Mouse (Mus musculus) hindbrain, embryonic 16.5 days (tissue): ENCODE results near the gene Pla2g4a. TPM values are rescaled to one million over a fixed set of nuclear protein-coding genes. Genes with fewer than 3 reads are reported as not detected.
"Not testable (repeated sequence)": the region's sequence is repeated elsewhere in the genome, so short reads cannot be mapped to it uniquely, and the experiment has no call there.

Experiments
- ATAC-seq: fragments of 200-750 bp; cut with Nextera tagmentation; 2 replicates; pipeline ENCODE4 v1.8.0; 2017; ENCODE audit warnings: moderate TSS enrichment, moderate library complexity
- H3K27ac ChIP-seq: fragments of 300-500 bp; sonication (generic); 2 replicates; pipeline ENCODE4 v1.5.1; 2014; ENCODE audit warnings: low read depth, mild to moderate bottlenecking, control low read depth, low read length, moderate library complexity
- H3K27me3 ChIP-seq: fragments of 300-500 bp; sonication (generic); replicated peaks from 2 replicates; pipeline ENCODE4 v1.6.1; 2014; ENCODE audit warnings: low read length; ENCODE audit not compliant: control insufficient read depth, insufficient read depth
- H3K36me3 ChIP-seq: fragments of 300-500 bp; sonication (generic); 2 replicates; pipeline ENCODE4 v1.6.1; 2014; ENCODE audit warnings: mild to moderate bottlenecking, low read length, moderate library complexity, mixed read lengths; ENCODE audit not compliant: control insufficient read depth, insufficient read depth
- H3K4me1 ChIP-seq: fragments of 300-500 bp; sonication (generic); 2 replicates; pipeline ENCODE4 v1.6.1; 2014; ENCODE audit warnings: low read depth, low read length; ENCODE audit not compliant: control insufficient read depth, insufficient read depth
- H3K4me2 ChIP-seq: fragments of 300-500 bp; sonication (generic); 2 replicates; pipeline ENCODE4 v1.6.1; 2014; ENCODE audit warnings: mild to moderate bottlenecking, low read length, control low read depth, moderate library complexity
- H3K4me3 ChIP-seq: fragments of 300-500 bp; sonication (generic); 2 replicates; pipeline ENCODE4 v1.5.1; 2014; ENCODE audit warnings: mild to moderate bottlenecking, low read length, control low read depth, moderate library complexity
- H3K9ac ChIP-seq: fragments of 300-500 bp; sonication (generic); 2 replicates; pipeline ENCODE4 v1.6.1; 2014; ENCODE audit warnings: low read depth, mild to moderate bottlenecking, control low read depth, low read length, moderate library complexity
- H3K9me3 ChIP-seq: fragments of 300-500 bp; sonication (generic); 2 replicates; pipeline ENCODE4 v1.6.1; 2014; ENCODE audit warnings: mild to moderate bottlenecking, low read length, moderate library complexity; ENCODE audit not compliant: control insufficient read depth
- WGBS: fragments of 180-500 bp; shearing (Covaris S2); extraction: QIAGEN DNeasy Blood & Tissue Kit; methylation state at CpG from one replicate; pipeline ENCODE4 v1.1.7; 2014; 5-methylcytosine and 5-hydroxymethylcytosine counted together
- polyA plus RNA-seq: library from polyadenylated mRNA; unstranded; fragments of >200 nt; fragmentation: Nextera tagmentation; extraction: Ambion mirVana; gene quantifications from 2 replicates; pipeline ENCODE4 v1.2.1, GENCODE M21; 2015

The Pla2g4a gene
- polyA plus RNA-seq, 1 experiment from 2014 or later: 2.3 TPM

DNA sequence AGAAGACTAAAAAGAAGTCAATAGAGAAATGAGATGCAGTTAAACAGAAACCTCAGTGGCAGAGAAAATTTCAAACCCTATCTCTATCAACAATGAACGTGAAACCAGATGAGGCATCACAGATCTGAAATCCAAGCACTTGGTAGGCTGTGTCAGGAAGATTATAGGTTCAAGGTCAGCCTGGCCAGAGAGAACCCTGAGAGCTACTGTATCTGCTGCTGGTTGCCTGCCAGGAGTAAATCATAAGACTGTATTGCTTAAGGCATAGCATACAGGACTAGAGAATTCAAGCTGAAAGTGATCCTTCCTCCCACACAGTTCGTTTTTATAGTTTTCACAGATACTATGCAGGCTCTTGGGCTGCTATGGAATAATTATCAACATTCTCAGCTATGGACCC is 17.5 kb downstream of the Pla2g4a start:
- Histone ChIP-seq H3K9ac (no peak overlapping the region), H3K27ac (no peak overlapping the region), H3K4me3 (no peak overlapping the region), H3K27me3 (no peaks in the 10 kb centered on the region), H3K4me1 (no peaks in the 10 kb centered on the region), H3K9me3 (no peaks in the 10 kb centered on the region), H3K4me2 (no peak overlapping the region), H3K36me3 (no peaks in the 10 kb centered on the region)
- WGBS: 82% methylated on average over 2 of the region's 2 CpGs
- ATAC-seq: no peak

DNA sequence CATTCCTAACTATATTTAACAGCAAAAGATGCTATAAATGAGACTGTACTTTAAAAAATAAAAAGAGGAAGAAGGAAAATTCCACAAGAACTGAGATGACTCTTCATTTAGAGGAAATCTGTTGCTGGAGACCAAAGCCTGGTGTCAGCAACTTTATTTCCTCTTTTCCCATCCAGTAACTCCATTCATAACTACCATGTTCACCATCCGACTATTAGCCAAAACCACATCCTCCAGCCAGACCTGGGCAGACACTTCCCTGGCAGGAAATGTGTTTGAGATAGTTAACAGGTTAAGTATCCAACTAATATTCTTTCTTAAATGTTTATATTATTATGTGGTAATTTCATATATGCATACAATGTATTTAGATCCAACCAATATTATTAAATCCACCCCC is 20.8 kb downstream of the Pla2g4a start:
- Histone ChIP-seq H3K9me3 (no peaks in the 10 kb centered on the region), H3K27ac (no peak overlapping the region), H3K9ac (no peak overlapping the region), H3K4me2 (no peak overlapping the region), H3K4me3 (no peak overlapping the region), H3K4me1 (no peaks in the 10 kb centered on the region), H3K27me3 (no peaks in the 10 kb centered on the region), H3K36me3 (no peaks in the 10 kb centered on the region)
- 83% methylated on average over 1 of the region's 1 CpGs for WGBS
- no peak for ATAC-seq

DNA sequence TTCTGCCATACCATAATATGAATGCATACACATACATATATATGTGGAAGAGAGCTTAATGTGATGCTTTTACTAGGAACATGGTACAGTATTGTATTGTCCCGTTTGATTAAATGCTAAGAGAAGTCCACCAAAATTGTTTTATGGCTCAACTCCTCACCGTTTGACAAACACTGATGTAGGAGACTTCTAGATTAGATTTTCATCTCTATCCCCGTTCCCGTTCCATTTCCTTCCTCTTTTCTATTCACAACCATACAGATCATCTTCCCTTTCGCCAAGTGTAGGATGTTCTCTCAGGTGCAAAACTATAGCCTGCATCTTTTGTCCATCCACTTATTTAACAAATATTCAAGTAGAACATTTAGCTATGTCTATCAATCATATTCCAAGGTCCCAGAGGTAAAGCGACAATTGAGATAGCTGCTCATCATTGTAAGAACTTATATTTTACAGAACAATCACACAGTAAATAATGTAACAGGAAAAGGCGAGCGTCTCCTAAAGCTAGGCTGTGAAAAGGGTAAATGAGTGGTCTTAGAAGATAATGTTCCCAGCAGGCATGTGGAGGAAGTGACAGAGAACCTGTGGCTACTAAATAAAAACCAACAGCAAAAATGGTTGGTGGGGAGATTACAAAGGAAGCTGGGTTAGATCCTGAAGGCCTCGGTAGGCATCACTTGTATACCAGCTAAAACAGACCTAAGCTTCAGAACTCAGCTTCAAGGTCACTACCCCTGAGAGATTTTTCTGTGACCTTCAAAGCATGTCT is 21.6 kb downstream of the Pla2g4a start:
- WGBS: 91% methylated on average over 9 of the region's 9 CpGs
- no peak for ATAC-seq

GRCm38 (mm10) chr1:149937825-149938224 is 23.3 kb downstream of the Pla2g4a start:
- H3K9ac ChIP-seq: no peak overlapping the region
- ATAC-seq: no peak

More for the DNA sequence above, 21.6 kb downstream of the Pla2g4a start:
- no peaks in the 10 kb centered on the region for H3K4me1 ChIP-seq
- no peaks in the 10 kb centered on the region for H3K27me3 ChIP-seq
- no peaks in the 10 kb centered on the region for H3K36me3 ChIP-seq
- no peak overlapping the region for H3K4me3 ChIP-seq
- no peak overlapping the region for H3K27ac ChIP-seq
- H3K9ac ChIP-seq: no peak overlapping the region
- H3K9me3 ChIP-seq: no peaks in the 10 kb centered on the region
- no peak overlapping the region for H3K4me2 ChIP-seq

GRCm38 (mm10) chr1:149929140-149929539 is 31.9 kb downstream of the Pla2g4a start:
- Histone ChIP-seq H3K4me1 (no peaks in the 10 kb centered on the region), H3K9ac (no peak overlapping the region), H3K4me2 (no peak overlapping the region), H3K4me3 (no peak overlapping the region), H3K36me3 (no peaks in the 10 kb centered on the region), H3K9me3 (no peaks in the 10 kb centered on the region), H3K27me3 (no peaks in the 10 kb centered on the region), H3K27ac (no peak overlapping the region)
- WGBS: 77% methylated on average over 5 of the region's 5 CpGs
- no peak for ATAC-seq

More at GRCm38 (mm10) chr1:149937825-149938224, 23.3 kb downstream of the Pla2g4a start:
- Histone ChIP-seq H3K36me3 (no peaks in the 10 kb centered on the region), H3K4me2 (no peak overlapping the region), H3K27me3 (no peaks in the 10 kb centered on the region), H3K4me1 (no peaks in the 10 kb centered on the region), H3K27ac (no peak overlapping the region), H3K4me3 (no peak overlapping the region), H3K9me3 (no peaks in the 10 kb centered on the region)
- 87% methylated on average over 4 of the region's 4 CpGs for WGBS

GRCm38 (mm10) chr1:149923737-149924136 is 37.4 kb downstream of the Pla2g4a start:
- H3K9ac ChIP-seq, H3K9me3 ChIP-seq, H3K36me3 ChIP-seq, H3K27me3 ChIP-seq, ATAC-seq, H3K4me3 ChIP-seq, H3K4me2 ChIP-seq, H3K4me1 ChIP-seq, H3K27ac ChIP-seq: not testable (repeated sequence)
- 95% methylated on average over 1 of the region's 1 CpGs for WGBS

DNA sequence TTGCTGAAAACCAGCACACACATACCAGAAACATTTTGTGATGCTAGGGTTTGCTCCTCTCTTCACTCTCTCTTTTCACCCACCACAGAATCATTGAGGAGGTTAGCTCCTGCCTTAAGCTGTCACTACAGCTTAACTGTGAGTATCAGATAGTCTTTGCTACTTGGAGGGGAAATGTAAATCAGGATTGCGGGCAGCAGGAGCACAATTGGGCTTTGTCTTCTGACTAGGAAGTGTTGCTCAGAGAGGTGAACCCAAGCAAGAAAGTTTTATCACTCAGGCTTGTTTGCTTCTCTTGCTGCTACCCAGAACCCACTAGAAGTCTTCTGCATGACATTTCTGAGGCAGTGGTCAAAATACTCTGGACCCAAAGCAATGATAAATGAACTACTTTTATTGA is 38.9 kb downstream of the Pla2g4a start:
- H3K9me3 ChIP-seq: no peaks in the 10 kb centered on the region
- no peak for ATAC-seq
- H3K36me3 ChIP-seq: no peaks in the 10 kb centered on the region
- H3K27me3 ChIP-seq: no peaks in the 10 kb centered on the region
- WGBS: 46% methylated on average over 1 of the region's 1 CpGs
- H3K4me3 ChIP-seq: no peak overlapping the region
- H3K4me1 ChIP-seq: no peaks in the 10 kb centered on the region
- no peak overlapping the region for H3K27ac ChIP-seq
- no peak overlapping the region for H3K9ac ChIP-seq
- no peak overlapping the region for H3K4me2 ChIP-seq

DNA sequence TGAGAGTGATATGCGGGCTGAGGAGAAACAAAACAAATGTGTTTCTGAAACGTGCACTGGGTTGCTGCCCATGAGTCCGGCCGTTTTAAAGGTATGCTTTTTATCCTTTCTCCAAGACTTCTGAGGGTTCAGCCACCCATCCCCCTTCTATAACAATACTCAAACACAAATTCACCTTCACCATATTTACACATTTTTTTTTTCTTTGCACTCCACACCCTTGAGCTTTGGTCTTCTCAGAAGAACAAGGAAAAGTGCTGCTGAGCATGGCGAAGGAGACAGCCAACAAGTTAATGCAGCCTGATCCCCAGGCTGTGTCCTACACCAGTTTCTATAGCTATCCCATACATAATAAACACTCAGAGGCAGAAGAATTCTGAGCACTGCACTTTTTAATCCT is 39.8 kb downstream of the Pla2g4a start:
- no peak for ATAC-seq
- Histone ChIP-seq H3K9me3 (no peaks in the 10 kb centered on the region), H3K27me3 (no peaks in the 10 kb centered on the region), H3K4me3 (no peak overlapping the region), H3K27ac (no peak overlapping the region), H3K36me3 (no peaks in the 10 kb centered on the region), H3K4me2 (no peak overlapping the region), H3K9ac (no peak overlapping the region), H3K4me1 (no peaks in the 10 kb centered on the region)
- 85% methylated on average over 5 of the region's 5 CpGs for WGBS

- no peak overlapping the region for H3K27ac ChIP-seq
- no peak overlapping the region for H3K9ac ChIP-seq
- H3K4me2 ChIP-seq: no peak overlapping the region
- no peak overlapping the region for H3K4me3 ChIP-seq
- H3K4me1 ChIP-seq: no peaks in the 10 kb centered on the region
- no peaks in the 10 kb centered on the region for H3K27me3 ChIP-seq
- ATAC-seq: no peak
- no peaks in the 10 kb centered on the region for H3K36me3 ChIP-seq
- H3K9me3 ChIP-seq: no peaks in the 10 kb centered on the region
- WGBS: 65% methylated on average over 7 of the region's 7 CpGs
Observed at GRCm38 (mm10) chr1:149919301-149919700, 41.8 kb downstream of the Pla2g4a start.
